Mouse (Mus musculus) regulatory T cell (primary cell): ENCODE data around the gene Slc25a22.
"Not testable (repeated sequence)": the region's sequence is repeated elsewhere in the genome, so short reads cannot be mapped to it uniquely, and the experiment has no call there.

Experiments
- in situ Hi-C: fragments of 300-600 bp; cut with MboI, MseI; formaldehyde crosslinking; loops from one replicate; pipeline ENCODE4 v1.15.1; 2025; ENCODE audit warnings: high pct_unique_total_duplicates

The Slc25a22 gene

DNA sequence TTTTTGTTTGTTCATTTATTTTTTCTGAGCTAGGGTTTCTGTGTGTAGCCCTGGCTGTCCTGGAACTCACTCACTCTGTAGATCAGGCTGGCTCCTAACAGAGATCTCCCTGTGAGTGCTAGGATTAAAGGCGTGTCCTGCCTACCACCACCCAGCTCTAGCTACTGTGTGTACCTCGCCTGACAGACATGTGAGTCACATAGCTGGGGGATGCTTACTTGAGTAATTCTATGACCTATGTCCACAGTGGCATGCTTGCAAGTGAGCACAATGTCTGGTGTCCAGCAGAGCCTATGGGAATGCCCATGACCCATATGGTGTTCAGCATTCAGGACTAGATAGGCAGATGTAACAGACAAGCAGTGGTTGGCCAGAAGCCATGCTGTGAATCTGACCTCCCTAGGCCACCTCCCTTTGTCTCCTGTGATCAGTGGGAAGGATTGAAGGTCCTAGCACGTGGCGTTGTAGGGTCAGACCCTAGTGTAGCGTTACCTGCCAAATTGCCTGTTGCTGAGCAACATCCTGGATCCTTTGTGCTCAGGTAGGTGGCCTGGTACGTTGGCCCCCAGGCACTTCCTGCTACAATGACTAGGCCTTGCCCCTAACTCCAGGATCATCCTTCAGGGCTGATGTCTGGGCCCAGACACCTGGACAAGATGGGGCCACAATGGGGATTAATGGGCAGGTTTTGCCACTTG, 21.4 kb downstream of the Slc25a22 start:
- in situ Hi-C loops: no loop called here

DNA sequence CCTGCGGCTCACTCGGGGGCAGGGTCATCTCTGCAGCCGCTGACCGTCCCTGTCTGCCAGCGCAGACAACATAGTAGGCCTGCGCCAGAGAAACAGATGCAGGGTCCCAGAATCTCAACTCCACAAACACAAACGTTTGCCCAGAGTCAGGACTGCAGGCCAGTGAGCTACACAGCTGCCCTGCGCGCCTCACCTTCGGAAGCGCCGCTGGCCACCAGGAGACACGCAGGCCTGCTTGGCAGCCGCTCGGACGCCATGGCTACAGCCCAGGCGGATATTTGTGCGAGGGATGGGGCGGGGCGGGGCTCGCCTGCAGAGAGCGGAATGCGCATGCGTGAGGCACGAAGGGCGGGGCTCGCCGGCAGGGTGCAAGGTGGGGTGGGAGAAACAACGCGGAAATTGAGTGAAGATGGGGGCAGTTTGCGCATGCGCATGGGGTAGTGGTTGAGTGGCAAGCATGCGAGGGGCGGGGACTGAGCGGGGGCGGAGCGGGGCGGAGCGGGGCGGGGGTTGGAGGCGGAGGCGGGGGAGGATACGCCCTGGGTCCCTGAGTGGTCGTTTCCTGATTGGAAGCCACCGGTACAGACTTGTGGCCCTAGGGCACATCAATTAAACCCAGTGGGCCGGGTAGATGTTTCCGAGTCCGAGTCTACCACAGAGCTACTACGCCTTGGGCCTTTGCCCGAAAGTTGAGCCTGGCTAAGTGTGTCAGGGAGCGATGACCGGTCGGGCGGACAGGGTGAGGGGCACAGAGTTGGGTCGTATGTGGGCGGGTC, 23.7 kb downstream of the Slc25a22 start, which contains the start of gene Gatd1:
TSS of gene Gatd1 (minus strand) at position 328 of the 776 bp plus-strand sequence.
- in situ Hi-C loops: no loop called here

DNA sequence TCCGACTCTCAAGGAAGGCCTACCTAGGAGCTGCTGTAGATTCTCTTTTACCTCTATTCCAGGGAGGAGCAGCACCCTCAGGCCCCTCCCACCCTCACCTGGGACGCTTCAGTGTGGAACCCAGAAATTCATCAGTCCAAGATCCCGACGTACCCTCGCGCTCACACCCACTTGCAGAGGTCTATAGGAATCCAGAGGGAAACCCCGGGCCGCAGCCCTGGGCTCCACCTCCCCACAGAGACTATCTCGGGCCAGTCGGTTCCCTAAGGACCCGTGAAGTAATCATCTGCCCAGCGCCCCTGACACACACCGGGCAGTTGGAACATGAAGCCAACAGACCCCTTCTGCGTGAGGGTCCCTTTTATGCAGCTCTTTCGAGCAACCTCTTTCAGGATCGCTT, 24.4 kb downstream of the Slc25a22 start:
- in situ Hi-C loops: no loop called here

DNA sequence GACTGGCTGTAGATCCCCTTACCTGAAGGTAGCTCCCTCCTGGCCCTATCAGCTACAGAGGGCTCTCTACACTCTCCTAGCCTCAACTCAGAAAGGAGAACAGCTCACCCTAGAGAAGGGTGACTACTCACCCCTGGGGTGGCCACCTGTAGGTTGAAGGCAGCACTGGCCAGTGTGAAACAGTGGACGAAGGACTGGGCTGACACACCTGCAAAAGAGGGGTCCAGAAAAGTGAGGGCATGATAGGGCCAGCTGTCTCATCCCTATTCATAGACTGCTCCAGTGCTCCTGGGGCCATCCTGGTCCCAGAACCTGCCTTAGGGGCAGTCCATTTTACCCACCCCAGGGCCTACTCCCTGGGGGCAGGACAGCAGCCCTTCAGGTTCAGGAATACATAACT, 26.0 kb downstream of the Slc25a22 start:
- in situ Hi-C loops: no loop called here

DNA sequence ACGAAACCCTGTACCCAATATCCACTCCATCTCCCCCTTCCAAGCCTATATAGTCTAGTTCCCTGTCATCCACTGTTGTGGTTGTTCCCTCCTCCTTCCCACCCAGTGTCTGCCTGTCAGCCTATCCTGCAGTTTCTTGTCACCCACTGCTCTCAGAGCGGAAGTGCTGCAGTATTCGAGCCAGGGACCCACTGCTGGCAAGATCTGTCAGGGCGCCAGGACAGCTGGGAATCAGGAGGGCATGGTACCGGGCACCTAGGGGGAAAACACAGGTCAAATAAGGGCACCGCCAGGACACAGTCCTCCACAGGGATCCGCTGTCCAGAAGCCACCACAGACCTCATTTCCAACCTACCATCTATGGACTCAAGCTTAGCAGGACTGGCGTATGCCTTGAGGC, 27.1 kb downstream of the Slc25a22 start:
- in situ Hi-C loops: no loop called here

DNA sequence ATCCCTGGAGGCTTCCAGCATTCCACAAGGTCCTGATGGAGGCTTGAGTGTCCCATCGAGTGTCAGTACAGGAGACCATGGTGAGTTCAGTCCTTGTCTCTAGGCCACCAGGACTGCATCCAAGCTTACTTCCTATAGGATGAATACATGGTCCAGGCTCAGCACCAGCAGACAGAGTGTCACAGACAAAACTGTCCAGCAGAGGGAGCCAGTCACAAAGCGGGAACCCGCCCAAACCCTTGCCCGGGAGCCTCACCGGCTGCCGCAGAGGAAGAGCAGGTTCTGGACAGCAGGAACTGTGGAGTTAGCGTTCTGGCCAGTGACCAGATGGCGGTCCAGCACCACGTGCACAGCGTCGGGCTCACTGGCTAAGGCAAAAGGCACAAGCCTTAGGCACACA, 28.9 kb downstream of the Slc25a22 start:
- in situ Hi-C loops: no loop called here

DNA sequence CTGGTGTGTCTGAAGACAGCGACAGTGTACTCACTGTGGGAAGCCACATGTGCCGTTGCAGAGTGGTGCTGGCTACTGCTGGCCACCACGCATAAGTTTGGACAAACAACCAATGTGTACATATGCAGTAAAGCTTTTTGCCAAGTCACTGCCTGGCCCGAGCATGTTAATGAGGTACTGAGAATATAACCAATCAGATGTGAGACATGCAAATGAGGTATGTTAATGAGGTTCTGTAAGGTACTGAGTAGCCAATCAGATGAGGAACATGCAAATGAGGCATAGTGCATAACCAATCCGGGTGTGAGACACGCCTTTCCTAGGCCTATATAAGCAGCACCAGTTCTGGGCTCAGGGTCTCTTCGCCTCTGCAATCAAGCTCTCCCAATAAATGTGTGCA, 30.0 kb downstream of the Slc25a22 start:
- in situ Hi-C loops: not testable (repeated sequence)

DNA sequence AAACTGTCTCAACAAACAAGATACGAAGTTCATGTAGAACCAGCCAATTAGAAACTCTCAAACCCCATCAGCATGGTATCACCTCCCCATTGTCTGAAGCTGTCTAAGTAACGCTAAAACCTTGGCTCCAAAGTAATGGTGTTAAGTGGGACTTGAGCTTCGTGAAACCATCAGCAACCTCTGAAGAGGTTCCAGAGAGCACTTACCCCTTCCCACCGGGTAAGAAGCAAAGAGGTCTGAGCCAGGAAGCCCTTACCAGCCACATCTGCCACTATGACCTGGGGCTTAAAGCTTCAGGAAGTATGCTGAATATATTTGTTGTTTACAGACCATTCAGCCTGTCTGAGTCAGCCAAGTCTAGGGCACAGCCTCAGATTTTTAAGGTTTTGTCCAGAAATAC, 32.2 kb downstream of the Slc25a22 start:
- in situ Hi-C loops: no loop called here

DNA sequence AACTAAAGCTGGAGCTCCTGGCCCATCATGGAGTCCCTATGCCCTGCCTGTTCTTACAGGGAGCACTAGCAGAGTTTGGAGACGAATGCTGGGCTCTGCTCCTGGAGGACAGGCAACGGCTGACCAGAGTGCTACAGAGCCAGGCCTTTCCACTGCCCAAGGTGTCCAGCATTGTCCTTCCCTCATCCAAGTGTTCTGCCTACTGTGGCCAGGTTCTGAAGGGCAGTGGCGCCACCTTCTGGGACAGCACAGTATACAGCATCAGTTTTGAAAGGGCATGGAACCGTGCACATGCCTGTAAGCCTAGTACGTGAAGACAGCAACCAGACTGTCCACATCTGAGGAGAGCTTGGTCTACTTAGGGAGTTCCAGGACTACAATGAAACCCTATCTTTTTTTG, 34.4 kb downstream of the Slc25a22 start:
- in situ Hi-C loops: no loop called here

DNA sequence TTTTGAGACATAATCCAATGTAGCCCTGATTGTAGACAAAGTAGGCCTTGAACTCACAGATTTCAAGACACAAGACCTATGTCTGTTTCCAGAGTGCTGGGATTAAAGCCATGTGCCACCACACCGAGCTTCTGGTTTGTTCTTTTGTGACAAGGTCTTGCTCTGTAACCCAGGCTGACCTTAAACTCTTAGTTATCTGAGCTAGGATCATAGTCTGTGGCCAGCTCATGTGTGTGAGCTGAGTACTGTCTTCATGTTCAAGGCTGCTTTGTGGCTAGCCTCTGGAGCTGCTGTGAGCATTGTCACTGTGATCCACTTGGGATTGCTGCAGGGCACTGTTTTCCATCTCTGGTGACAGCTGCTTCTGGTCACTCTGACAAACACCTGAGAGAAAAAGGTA, 42.3 kb downstream of the Slc25a22 start:
- in situ Hi-C loops: loop anchor here (5.0 kb wide), 1 partner anchor 37 kb away; no protein-coding TSS in a partner anchor

DNA sequence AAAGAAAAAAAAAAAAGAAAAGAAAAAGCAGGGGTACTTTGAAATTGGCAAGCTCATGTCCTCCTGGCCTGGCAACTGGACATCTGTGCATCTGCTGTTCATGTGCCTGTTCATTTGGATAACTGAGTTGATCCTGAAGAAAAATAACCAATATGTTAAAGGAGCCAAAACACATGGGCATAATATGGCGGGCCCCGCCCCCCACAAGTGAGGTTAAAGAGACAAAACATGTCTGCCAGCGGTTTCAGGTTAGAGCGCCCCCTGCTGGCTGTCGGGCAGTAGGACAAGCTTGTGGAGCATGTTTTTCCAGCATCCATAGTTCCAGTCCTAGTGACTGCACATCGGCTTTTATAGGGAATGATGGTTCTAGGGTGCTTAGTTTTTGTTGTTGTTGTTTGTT, 42.9 kb downstream of the Slc25a22 start:
- in situ Hi-C loops: loop anchor here (5.0 kb wide), 1 partner anchor 38 kb away; no protein-coding TSS in a partner anchor

DNA sequence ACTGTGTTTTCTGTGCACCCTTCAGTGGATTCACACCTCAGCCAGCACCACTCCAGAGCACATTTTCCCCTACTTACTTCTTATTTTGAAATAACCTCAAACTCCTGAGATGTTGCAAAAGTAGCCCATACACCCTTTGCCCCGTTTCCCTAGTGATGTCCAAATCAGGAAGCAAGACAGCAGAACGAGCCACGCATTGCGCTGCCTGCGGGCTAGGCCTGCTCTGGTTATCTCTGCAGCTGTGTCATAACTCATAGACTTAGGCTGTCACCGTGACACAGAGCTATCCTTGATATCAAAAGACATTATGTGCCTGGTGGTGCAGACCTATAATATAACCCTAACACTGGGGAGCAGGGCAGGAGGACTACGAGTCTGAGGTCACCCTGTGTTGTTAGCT, 43.5 kb downstream of the Slc25a22 start:
- in situ Hi-C loops: no loop called here

DNA sequence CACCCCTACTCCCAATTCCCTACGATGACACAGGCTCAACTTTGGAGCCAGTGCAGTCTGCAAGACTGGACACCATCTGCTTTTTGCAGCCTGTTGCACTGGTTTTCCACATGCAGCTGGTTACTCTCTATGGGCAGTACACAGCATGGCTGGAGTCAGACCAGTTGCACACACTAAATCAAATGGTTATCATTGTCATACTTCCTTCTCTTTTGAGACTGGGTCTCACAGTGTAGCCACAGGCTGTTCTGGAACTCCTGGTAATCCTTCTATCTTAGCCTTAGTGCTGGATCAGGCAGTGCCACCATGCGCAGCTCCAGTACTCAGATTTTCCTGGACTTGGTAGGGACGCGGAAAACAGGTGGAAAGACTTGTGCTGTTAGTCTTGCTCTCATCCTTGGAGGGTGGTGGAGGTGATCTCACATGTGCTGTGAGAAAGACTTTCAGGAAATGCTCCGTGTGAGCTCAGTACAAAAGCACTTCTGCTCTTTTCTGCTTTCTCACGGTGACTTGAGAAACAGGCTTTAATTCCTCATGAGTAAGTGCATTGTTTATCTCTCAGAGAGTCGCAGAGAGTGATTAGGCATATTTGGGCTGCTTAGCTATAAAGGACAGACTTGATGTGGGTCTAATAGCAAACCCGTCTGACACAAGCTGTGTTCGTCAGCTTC, 45.0 kb downstream of the Slc25a22 start:
- in situ Hi-C loops: no loop called here

DNA sequence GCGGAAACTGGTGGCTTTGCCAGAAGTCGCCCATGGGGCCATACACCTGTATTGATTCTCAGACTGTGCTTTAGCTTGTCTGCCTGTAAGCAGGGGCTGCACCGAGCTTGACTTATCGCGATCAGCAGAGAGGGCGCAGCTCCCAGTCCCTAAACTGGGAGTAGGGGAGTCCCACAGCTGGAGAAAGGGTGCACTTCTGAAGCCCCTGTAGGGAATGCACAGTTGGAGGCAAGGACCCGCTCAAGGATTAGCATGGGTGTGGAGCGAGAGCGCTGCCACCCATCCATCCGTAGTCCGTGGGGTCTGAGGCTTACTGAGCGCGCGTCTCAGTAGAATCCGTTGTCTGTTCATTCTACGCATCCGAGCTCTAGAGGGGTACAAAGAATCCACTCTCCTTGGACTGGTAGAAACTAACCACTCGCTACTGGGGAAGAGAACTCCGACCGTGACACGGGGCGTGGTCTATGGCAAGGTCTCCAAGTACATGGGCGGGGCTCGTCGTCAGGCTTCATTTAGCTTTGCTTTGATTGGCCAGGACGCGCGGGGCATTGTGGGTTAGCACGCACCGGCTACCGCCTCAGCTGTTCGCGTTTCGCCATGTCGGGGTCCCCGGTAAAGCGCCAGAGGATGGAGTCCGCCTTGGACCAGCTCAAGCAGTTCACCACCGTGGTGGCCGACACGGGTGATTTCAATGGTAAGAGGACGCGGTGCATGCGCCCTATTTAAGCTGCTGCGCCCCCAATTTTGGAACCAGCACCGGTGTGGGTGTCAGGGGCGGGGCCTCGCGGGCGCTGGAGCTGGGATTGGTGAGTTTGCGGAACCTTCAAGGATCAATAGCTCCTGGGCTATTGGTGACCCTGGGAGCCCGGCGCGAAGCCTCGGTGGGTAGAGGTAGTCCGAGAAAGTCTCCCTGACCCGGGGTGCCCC, 45.8 kb downstream of the Slc25a22 start, which contains the start of gene Taldo1:
TSS of gene Taldo1 (plus strand) at position 575 of the 927 bp plus-strand sequence.
- in situ Hi-C loops: no loop called here

DNA sequence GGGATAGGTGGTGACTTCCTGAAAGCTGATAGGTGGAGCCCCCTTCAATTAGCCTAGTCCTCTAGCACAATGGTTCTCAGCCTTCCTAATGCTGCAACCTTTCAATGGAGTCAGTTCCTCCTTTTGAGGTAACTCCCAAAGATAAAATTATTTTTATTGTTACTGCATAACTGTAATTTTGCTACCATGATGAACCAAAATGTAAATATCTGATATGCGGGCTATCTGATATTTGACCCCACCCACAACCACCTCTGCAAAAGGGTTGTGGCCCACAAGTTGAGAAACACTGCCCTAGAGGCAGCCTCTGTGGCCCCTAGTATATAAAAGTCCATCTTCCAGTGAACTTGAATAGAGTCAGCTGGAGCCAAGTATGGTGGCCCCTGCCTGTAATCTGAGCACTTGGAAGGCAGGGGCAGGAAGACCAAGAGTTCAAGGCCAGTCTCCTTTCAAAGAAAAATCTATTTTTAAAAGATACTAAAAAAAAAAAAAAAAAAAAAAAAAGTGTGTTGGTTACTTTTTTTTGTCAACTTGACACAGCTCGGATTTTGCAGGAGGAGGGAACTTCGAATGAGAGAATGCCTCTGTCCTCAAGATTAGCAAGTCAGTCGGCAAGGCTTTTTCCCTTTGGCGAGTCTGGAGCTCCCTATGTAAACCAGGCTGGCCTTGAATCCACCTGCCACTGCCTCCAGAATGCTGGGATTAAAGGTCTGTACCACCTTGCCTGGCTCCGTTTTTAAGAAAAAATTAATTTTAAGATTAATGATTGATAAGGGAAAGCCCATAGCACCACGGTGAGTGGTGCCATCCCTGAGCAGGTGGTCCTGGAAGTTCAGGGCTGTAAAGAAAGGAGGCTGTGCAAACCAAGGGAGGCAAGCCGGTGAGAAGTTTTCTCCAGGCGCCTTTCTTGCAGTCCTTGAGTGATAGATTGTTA, 47.1 kb downstream of the Slc25a22 start:
- in situ Hi-C loops: no loop called here

DNA sequence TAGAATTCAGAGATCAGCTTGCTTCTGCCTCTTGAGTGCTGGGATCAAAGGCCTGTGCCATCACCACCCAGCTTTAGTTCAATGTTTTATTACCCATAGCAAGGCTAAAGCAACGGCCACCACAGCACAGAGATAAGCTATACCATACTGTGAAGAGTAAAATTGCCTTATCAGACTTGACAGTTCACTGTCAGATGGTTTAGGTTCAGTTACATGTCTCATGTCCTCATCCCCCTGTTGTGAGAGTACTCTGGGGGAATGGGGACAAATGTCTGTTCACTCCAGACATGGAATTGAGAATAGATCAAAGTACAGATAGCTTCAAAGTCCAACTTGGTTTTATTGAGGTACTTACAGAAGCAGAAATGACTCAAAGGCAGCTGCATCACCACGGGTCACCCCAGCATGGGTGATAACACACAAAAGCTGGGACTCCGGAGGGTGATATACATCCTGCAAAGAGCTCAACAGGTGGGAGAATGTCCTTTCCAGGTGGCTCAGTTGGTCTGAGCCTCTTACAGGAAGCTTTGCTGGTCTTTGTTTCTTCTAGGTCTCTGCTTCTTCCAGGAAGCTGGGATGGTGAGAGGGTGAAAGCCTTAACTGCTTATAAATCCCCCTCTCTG, 49.1 kb downstream of the Slc25a22 start:
- in situ Hi-C loops: loop anchor here (5.0 kb wide), 1 partner anchor 51 kb away; the partner anchor contains the start of gene Eps8l2

DNA sequence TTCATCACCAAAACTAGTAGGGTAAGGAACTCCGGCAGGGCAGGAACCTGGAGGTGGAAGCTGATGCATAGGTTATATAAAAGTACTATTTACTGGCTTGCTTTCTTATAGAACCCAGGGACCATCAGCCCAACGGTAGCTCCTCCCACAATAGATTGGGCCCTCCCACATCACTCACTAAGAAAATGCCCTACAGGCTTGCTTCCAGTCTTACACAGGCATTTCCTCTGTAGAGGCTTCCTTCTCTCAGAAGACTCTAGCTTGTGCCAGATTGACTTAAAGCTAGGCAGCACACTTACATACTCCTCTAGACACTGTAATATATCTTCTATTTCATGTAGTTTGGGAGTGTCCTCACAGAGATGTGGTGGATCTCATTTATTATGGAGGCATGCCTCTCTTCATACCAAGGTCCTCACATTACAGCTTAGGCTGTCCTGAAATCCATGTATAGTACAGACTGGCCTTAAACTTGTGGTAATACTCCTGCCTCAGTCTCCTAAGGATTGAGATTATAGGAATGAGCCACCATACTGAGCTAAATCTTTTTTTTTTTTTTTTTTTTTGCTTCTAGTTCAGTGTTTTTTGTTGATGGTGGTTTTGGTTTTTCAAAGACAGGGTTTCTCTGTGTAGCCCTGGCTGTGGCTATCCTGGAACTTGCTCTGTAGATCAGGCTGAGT, 49.7 kb downstream of the Slc25a22 start:
- in situ Hi-C loops: loop anchor here (5.0 kb wide), 1 partner anchor 51 kb away; the partner anchor contains the start of gene Eps8l2

DNA sequence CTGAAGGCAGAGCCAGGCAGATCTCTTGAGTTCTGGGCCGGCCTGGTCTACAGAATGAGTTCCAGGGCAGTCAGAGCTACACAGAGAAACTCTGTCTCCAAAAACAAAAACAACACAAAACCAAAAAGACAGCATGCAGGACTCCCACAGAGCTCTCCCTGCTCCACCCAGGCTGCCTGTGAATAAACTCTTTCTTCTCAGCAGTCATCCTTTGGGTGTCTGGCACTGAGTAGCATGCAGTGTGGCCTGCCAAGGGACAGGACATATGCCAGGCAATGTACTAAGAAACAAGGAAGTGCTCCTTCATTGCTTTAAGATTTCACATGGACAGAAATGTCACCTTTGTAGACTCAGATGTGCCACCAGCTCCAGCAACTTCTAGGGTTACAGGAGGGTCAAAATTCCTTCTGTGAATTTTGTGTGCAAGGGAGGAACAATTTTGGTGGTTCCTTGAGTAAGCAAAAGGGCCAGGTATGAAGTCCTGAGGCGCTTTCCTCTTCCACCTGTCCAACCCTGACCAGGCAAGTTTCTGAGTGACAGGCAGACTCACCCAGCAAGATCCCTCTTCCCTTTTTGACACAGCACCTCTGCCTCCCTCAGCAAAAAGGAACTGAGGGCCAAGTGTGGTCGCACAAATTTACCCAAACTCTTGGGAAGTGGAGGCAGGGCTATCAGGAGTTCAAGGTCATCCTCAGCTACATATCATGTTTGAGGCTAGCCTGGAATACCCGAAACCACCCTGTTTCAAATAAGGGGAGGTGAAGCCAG, 56.4 kb downstream of the Slc25a22 start:
- in situ Hi-C loops: no loop called here
